Mouse (Mus musculus) midbrain, embryonic 12.5 days (tissue): ENCODE data around the gene Gm49396. TPM values are rescaled to one million over a fixed set of nuclear protein-coding genes. Genes with fewer than 3 reads are reported as not detected.

ENCODE experiments used
- ATAC-seq: fragments of 200-750 bp; cut with Nextera tagmentation; 2 replicates; pipeline ENCODE4 v1.8.0; 2017; ENCODE audit warnings: low read depth, moderate TSS enrichment, moderate library complexity; ENCODE audit not compliant: low FRiP score
- H3K27ac ChIP-seq: fragments of 300-500 bp; sonication (generic); replicated peaks from 2 replicates; pipeline ENCODE4 v1.5.1; 2016; ENCODE audit warnings: mild to moderate bottlenecking
- H3K27me3 ChIP-seq: fragments of 300-500 bp; sonication (generic); 2 replicates; pipeline ENCODE4 v1.6.1; 2016; ENCODE audit warnings: mild to moderate bottlenecking
- H3K36me3 ChIP-seq: fragments of 300-500 bp; sonication (generic); 2 replicates; pipeline ENCODE4 v1.6.1; 2016
- H3K4me1 ChIP-seq: fragments of 300-500 bp; sonication (generic); 2 replicates; pipeline ENCODE4 v1.6.1; 2016
- H3K4me2 ChIP-seq: fragments of 300-500 bp; sonication (generic); replicated peaks from 2 replicates; pipeline ENCODE4 v1.6.1; 2016; ENCODE audit warnings: mild to moderate bottlenecking, moderate library complexity
- H3K4me3 ChIP-seq: fragments of 300-500 bp; sonication (generic); 2 replicates; pipeline ENCODE4 v1.5.1; 2016; ENCODE audit warnings: mild to moderate bottlenecking
- H3K9ac ChIP-seq: fragments of 300-500 bp; sonication (generic); replicated peaks from 2 replicates; pipeline ENCODE4 v1.6.1; 2016; ENCODE audit warnings: mild to moderate bottlenecking, moderate library complexity
- H3K9me3 ChIP-seq: fragments of 300-500 bp; sonication (generic); 2 replicates; pipeline ENCODE4 v1.6.1; 2016; ENCODE audit warnings: mild to moderate bottlenecking
- WGBS: fragments of 180-500 bp; shearing (Covaris S2); methylation state at CpG from one replicate; pipeline ENCODE4 v1.1.7; 2016; 5-methylcytosine and 5-hydroxymethylcytosine counted together
- polyA plus RNA-seq: library from polyadenylated mRNA; unstranded; fragments of >200 nt; fragmentation: Nextera tagmentation; extraction: Ambion mirVana; gene quantifications from 2 replicates; pipeline ENCODE4 v1.2.1, GENCODE M21; 2016

Gm49396 gene
- polyA plus RNA-seq, 1 experiment from 2014 or later: 21.8 TPM

GRCm38 (mm10) chr7:30590927-30591604 lies 27.9 kb downstream of the Gm49396 start:
- Histone ChIP-seq H3K4me3 (no peak overlapping the region), H3K36me3 (peaks cover 9% of the 10 kb centered on the region), H3K4me2 (no peak overlapping the region), H3K4me1 (peaks cover 25% of the 10 kb centered on the region), H3K27me3 (no peaks in the 10 kb centered on the region), H3K9me3 (no peaks in the 10 kb centered on the region), H3K9ac (no peak overlapping the region), H3K27ac (0 out of 2 replicates have a peak overlapping the region, but pooled peaks have one; percentile 20)
- ATAC-seq: no peak
- WGBS: 86% methylated on average over 9 of the region's 9 CpGs

GRCm38 (mm10) chr7:30591605-30591951 lies 28.4 kb downstream of the Gm49396 start:
- no peaks in the 10 kb centered on the region for H3K9me3 ChIP-seq
- no peak for ATAC-seq
- no peaks in the 10 kb centered on the region for H3K27me3 ChIP-seq
- WGBS: 42% methylated on average over 4 of the region's 4 CpGs
- no peak overlapping the region for H3K4me2 ChIP-seq
- H3K27ac ChIP-seq: 0 out of 2 replicates have a peak overlapping the region, but pooled peaks have one; percentile 20
- H3K4me1 ChIP-seq: peaks cover 22% of the 10 kb centered on the region
- H3K36me3 ChIP-seq: peaks cover 4% of the 10 kb centered on the region
- no peak overlapping the region; the same call in 1 of the 2 replicates for H3K9ac ChIP-seq
- H3K4me3 ChIP-seq: no peak overlapping the region

- Histone ChIP-seq H3K4me2 (no peak overlapping the region), H3K36me3 (no peaks in the 10 kb centered on the region), H3K9ac (no peak overlapping the region), H3K9me3 (no peaks in the 10 kb centered on the region), H3K27me3 (no peaks in the 10 kb centered on the region), H3K4me3 (no peak overlapping the region), H3K27ac (no peak overlapping the region), H3K4me1 (peaks cover 10% of the 10 kb centered on the region)
- WGBS: 54% methylated on average over 5 of the region's 5 CpGs
- ATAC-seq: no peak
Observed at GRCm38 (mm10) chr7:30592772-30593423, 29.8 kb downstream of the Gm49396 start.

GRCm38 (mm10) chr7:30593579-30594509 lies 30.7 kb downstream of the Gm49396 start:
- WGBS: 76% methylated on average over 10 of the region's 10 CpGs
- Histone ChIP-seq H3K4me1 (peaks cover 10% of the 10 kb centered on the region), H3K27ac (0 out of 2 replicates have a peak overlapping the region, but pooled peaks have one; percentile 54), H3K4me2 (0 out of 2 replicates have a peak overlapping the region, but pooled peaks have one; percentile 13), H3K36me3 (no peaks in the 10 kb centered on the region), H3K9ac (no peak overlapping the region), H3K27me3 (no peaks in the 10 kb centered on the region), H3K4me3 (no peak overlapping the region), H3K9me3 (no peaks in the 10 kb centered on the region)
- ATAC-seq: no peak

GRCm38 (mm10) chr7:30594510-30595024 lies 31.4 kb downstream of the Gm49396 start:
- no peak overlapping the region for H3K9ac ChIP-seq
- H3K4me3 ChIP-seq: no peak overlapping the region
- no peaks in the 10 kb centered on the region for H3K27me3 ChIP-seq
- H3K27ac ChIP-seq: no peak overlapping the region
- peaks cover 10% of the 10 kb centered on the region for H3K4me1 ChIP-seq
- no peak for ATAC-seq
- WGBS: 68% methylated on average over 4 of the region's 4 CpGs
- H3K4me2 ChIP-seq: no peak overlapping the region
- H3K9me3 ChIP-seq: no peaks in the 10 kb centered on the region
- H3K36me3 ChIP-seq: no peaks in the 10 kb centered on the region

GRCm38 (mm10) chr7:30596093-30596492 lies 32.9 kb downstream of the Gm49396 start:
- H3K27me3 ChIP-seq: no peaks in the 10 kb centered on the region
- H3K36me3 ChIP-seq: no peaks in the 10 kb centered on the region
- H3K4me2 ChIP-seq: no peak overlapping the region
- no peak for ATAC-seq
- H3K27ac ChIP-seq: no peak overlapping the region
- H3K4me1 ChIP-seq: peaks cover 13% of the 10 kb centered on the region
- no peak overlapping the region for H3K9ac ChIP-seq
- 83% methylated on average over 5 of the region's 5 CpGs for WGBS
- no peak overlapping the region for H3K4me3 ChIP-seq
- no peaks in the 10 kb centered on the region for H3K9me3 ChIP-seq

- Histone ChIP-seq H3K4me3 (no peak overlapping the region), H3K27me3 (no peaks in the 10 kb centered on the region), H3K36me3 (no peaks in the 10 kb centered on the region), H3K4me2 (no peak overlapping the region), H3K4me1 (peaks cover 13% of the 10 kb centered on the region), H3K9me3 (no peaks in the 10 kb centered on the region), H3K9ac (no peak overlapping the region), H3K27ac (no peak overlapping the region)
- 76% methylated on average over 5 of the region's 5 CpGs for WGBS
- ATAC-seq: no peak
Observed at GRCm38 (mm10) chr7:30596811-30597210, 33.7 kb downstream of the Gm49396 start.

DNA sequence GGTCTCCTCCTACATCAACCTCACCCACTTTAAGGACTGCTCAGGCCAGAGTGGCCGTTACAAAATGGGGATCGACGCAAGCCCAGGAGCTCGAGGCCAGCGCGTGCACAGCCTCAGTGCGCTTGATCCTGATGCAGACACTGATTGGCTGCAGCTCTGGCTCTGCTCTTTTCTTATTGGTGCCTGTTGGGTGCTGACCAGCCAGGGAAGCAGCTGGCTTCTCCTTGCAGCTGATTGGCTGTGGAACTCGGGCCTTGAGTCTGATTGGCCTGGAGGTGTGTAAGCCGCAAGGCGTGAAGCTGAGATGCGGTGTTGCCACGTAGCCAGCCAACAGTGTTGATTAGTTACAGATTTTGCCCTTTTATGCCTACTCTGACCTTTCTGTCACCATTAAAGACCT lies 35.6 kb downstream of the Gm49396 start, which contains the start of gene Zbtb32:
TSS of gene Zbtb32 (minus strand) at position 124 of the 400 bp plus-strand sequence.
- ATAC-seq: no peak
- H3K27ac ChIP-seq: 0 out of 2 replicates have a peak within 1 kb of the TSS, but pooled peaks have one; percentile 25

GRCm38 (mm10) chr7:30599933-30600353 lies 36.8 kb downstream of the Gm49396 start:
- 2% methylated on average over 16 of the region's 16 CpGs for WGBS
- Histone ChIP-seq H3K27ac (0 out of 2 replicates have a peak overlapping the region, but pooled peaks have one; percentile 25), H3K4me2 (peak overlapping the region; percentile 38), H3K36me3 (no peaks in the 10 kb centered on the region), H3K9ac (peak overlapping the region; percentile 31; the same call in 1 of the 2 replicates), H3K27me3 (no peaks in the 10 kb centered on the region), H3K4me1 (peaks cover 11% of the 10 kb centered on the region), H3K9me3 (no peaks in the 10 kb centered on the region), H3K4me3 (no peak overlapping the region)
- peak; percentile 99 for ATAC-seq

More for the DNA sequence above, 35.6 kb downstream of the Gm49396 start, which contains the start of gene Zbtb32:
- 93% methylated on average over 12 of the region's 12 CpGs for WGBS
- no peaks in the 10 kb centered on the region for H3K27me3 ChIP-seq
- H3K4me1 ChIP-seq: peaks cover 13% of the 10 kb centered on the region
- peak within 1 kb of the TSS; percentile 32 for H3K4me2 ChIP-seq
- no peaks in the 10 kb centered on the region for H3K36me3 ChIP-seq
- H3K9ac ChIP-seq: no peak within 1 kb of the TSS
- no peak within 1 kb of the TSS for H3K4me3 ChIP-seq
- no peaks in the 10 kb centered on the region for H3K9me3 ChIP-seq

- Histone ChIP-seq H3K4me2 (peak overlapping the region; percentile 38; the same call in 1 of the 2 replicates), H3K4me1 (peaks cover 10% of the 10 kb centered on the region), H3K4me3 (no peak overlapping the region), H3K27ac (no peak overlapping the region), H3K36me3 (no peaks in the 10 kb centered on the region), H3K9me3 (no peaks in the 10 kb centered on the region), H3K27me3 (no peaks in the 10 kb centered on the region), H3K9ac (peak overlapping the region; percentile 31; the same call in 1 of the 2 replicates)
- no peak for ATAC-seq
- WGBS: 77% methylated on average over 7 of the region's 7 CpGs
Observed at GRCm38 (mm10) chr7:30600651-30601050, 37.5 kb downstream of the Gm49396 start.

DNA sequence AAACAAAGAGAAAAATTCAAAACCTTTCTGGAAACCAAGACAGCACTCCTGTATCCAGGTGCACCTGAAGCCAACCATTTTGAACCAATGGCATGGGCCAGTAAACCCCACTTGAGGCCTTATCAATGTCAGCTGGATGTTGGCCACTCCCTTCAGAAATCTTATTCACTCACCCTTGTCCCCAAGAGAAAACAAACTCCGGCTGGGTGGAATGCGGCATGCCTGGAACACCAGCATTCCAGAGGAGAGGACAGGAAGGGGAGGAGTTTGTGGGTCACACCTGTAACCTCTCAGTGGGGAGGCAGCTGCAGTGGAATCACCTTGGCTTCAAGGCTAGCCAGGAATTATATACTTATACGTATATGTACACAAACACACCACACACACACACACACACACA lies 39.4 kb downstream of the Gm49396 start:
- Histone ChIP-seq H3K4me1 (peaks cover 10% of the 10 kb centered on the region), H3K9me3 (no peaks in the 10 kb centered on the region), H3K27ac (no peak overlapping the region), H3K4me2 (no peak overlapping the region), H3K9ac (no peak overlapping the region), H3K36me3 (no peaks in the 10 kb centered on the region), H3K4me3 (no peak overlapping the region), H3K27me3 (no peaks in the 10 kb centered on the region)
- WGBS: 65% methylated on average over 3 of the region's 3 CpGs
- no peak for ATAC-seq
